Mouse (Mus musculus): Measurements from ENCODE around the gene Slc28a3.

Gene Slc28a3

GRCm38 (mm10) chr13:58610716-58611115 lies at the start of gene Slc28a3:
TSS of gene Slc28a3 (minus strand) at chr13:58610877.
- no peak for DNase-seq (ENCODE audit: inconsistent age in 2 of 2, low spot score in 1 of 2)

- DNase-seq (ENCODE audit: inconsistent age in 2 of 2, low spot score in 1 of 2), result no peak
Measured at GRCm38 (mm10) chr13:58657987-58658386, 47.3 kb upstream of the Slc28a3 start.

- no peak for DNase-seq (ENCODE audit: inconsistent age in 2 of 2, low spot score in 1 of 2)
Measured at GRCm38 (mm10) chr13:58656885-58657284, 46.2 kb upstream of the Slc28a3 start.

- no peak for DNase-seq (ENCODE audit: inconsistent age in 2 of 2, low spot score in 1 of 2)
Measured at GRCm38 (mm10) chr13:58655552-58655951, 44.9 kb upstream of the Slc28a3 start.

GRCm38 (mm10) chr13:58640330-58640729 lies 29.7 kb upstream of the Slc28a3 start:
- DNase-seq (ENCODE audit: inconsistent age in 2 of 2, low spot score in 1 of 2), result peak; percentile 22 to 72

GRCm38 (mm10) chr13:58638950-58639349 lies 28.3 kb upstream of the Slc28a3 start:
- peak; percentile 12 to 63 for DNase-seq (ENCODE audit: inconsistent age in 2 of 2, low spot score in 1 of 2)

GRCm38 (mm10) chr13:58637360-58638002 lies 26.8 kb upstream of the Slc28a3 start:
- DNase-seq (ENCODE audit: inconsistent age in 2 of 2, low spot score in 1 of 2), result peak; percentile 33 to 83

GRCm38 (mm10) chr13:58633887-58634286 lies 23.2 kb upstream of the Slc28a3 start:
- no peak for DNase-seq (ENCODE audit: inconsistent age in 2 of 2, low spot score in 1 of 2)

GRCm38 (mm10) chr13:58630756-58631155 lies 20.1 kb upstream of the Slc28a3 start:
- DNase-seq (ENCODE audit: inconsistent age in 2 of 2, low spot score in 1 of 2), result no peak

- no peak for DNase-seq (ENCODE audit: inconsistent age in 2 of 2, low spot score in 1 of 2)
Measured at GRCm38 (mm10) chr13:58629365-58630050, 18.8 kb upstream of the Slc28a3 start.

GRCm38 (mm10) chr13:58622647-58623046 lies 12.0 kb upstream of the Slc28a3 start:
- DNase-seq (ENCODE audit: inconsistent age in 2 of 2, low spot score in 1 of 2), result no peak

- no peak for DNase-seq (ENCODE audit: inconsistent age in 2 of 2, low spot score in 1 of 2)
Measured at GRCm38 (mm10) chr13:58619301-58619700, 8.6 kb upstream of the Slc28a3 start.

- DNase-seq (ENCODE audit: inconsistent age in 2 of 2, low spot score in 1 of 2), result no peak
Measured at GRCm38 (mm10) chr13:58610059-58610458, 618 bp downstream of the Slc28a3 start.

GRCm38 (mm10) chr13:58601201-58601855 lies 9.3 kb downstream of the Slc28a3 start:
- peak; percentile 92 to 93 for DNase-seq (ENCODE audit: inconsistent age in 2 of 2, low spot score in 1 of 2)

- DNase-seq (ENCODE audit: inconsistent age in 2 of 2, low spot score in 1 of 2), result no peak
Measured at GRCm38 (mm10) chr13:58598578-58598977, 12.1 kb downstream of the Slc28a3 start.

- DNase-seq (ENCODE audit: inconsistent age in 2 of 2, low spot score in 1 of 2), result peak; percentile 70 to 89
Measured at GRCm38 (mm10) chr13:58593129-58593528, 17.5 kb downstream of the Slc28a3 start.

GRCm38 (mm10) chr13:58591912-58592311 lies 18.8 kb downstream of the Slc28a3 start:
- no peak for DNase-seq (ENCODE audit: inconsistent age in 2 of 2, low spot score in 1 of 2)

- DNase-seq (ENCODE audit: inconsistent age in 2 of 2, low spot score in 1 of 2), result peak; percentile 50 to 80
Measured at GRCm38 (mm10) chr13:58590630-58591029, 20.0 kb downstream of the Slc28a3 start.

GRCm38 (mm10) chr13:58589517-58589858 lies 21.2 kb downstream of the Slc28a3 start:
- DNase-seq (ENCODE audit: inconsistent age in 2 of 2, low spot score in 1 of 2), result peak; percentile 62 to 88

- no peak for DNase-seq (ENCODE audit: inconsistent age in 2 of 2, low spot score in 1 of 2)
Measured at GRCm38 (mm10) chr13:58588655-58589516, 21.8 kb downstream of the Slc28a3 start.

- DNase-seq (ENCODE audit: inconsistent age in 2 of 2, low spot score in 1 of 2), result no peak
Measured at GRCm38 (mm10) chr13:58587962-58588361, 22.7 kb downstream of the Slc28a3 start.
